Mouse (Mus musculus) bone marrow, adult 2 months (tissue): Measurements from ENCODE around the gene Enah. TPM values are rescaled to one million over a fixed set of nuclear protein-coding genes. Genes with fewer than 3 reads are reported as not detected.

Source experiments
- H3K27ac ChIP-seq: fragments of 200-500 bp; 2 replicates; pipeline ENCODE4 v1.5.1; 2012; ENCODE audit warnings: low read depth, mild to moderate bottlenecking, control low read depth, inconsistent platforms, low read length; ENCODE audit not compliant: control insufficient read depth, poor library complexity, insufficient read depth
- H3K4me1 ChIP-seq: fragments of 200-500 bp; 2 replicates; pipeline ENCODE4 v1.6.1; 2011; ENCODE audit warnings: low read length; ENCODE audit not compliant: control insufficient read depth, insufficient read depth
- H3K4me3 ChIP-seq: fragments of 200-500 bp; replicated peaks from 2 replicates; pipeline ENCODE3; 2011; ENCODE audit warnings: mild to moderate bottlenecking, low read depth, low read length, control low read depth; ENCODE audit not compliant: control insufficient read depth
- CTCF ChIP-seq: fragments of 200-500 bp; IDR thresholded peaks from 2 replicates; pipeline ENCODE4 v1.5.1; 2011; ENCODE audit warnings: low read length, control low read depth; ENCODE audit not compliant: control insufficient read depth, insufficient read depth
- POLR2A ChIP-seq: fragments of 200-500 bp; IDR thresholded peaks from 2 replicates; pipeline ENCODE4 v1.6.1; 2011; ENCODE audit warnings: low read depth, mild to moderate bottlenecking, control low read depth, low read length, borderline replicate concordance; ENCODE audit not compliant: control insufficient read depth
- WGBS: fragments of 180-500 bp; shearing (Covaris S2); methylation state at CpG from one replicate; pipeline ENCODE4 v1.1.7; 2018; 5-methylcytosine and 5-hydroxymethylcytosine counted together
- polyA plus RNA-seq: library from polyadenylated mRNA; stranded (reverse); fragments of >200 nt; gene quantifications from 2 replicates; pipeline ENCODE4 v1.2.4, GENCODE M21; 2011; ENCODE audit warnings: low replicate concordance; ENCODE audit not compliant: missing spikeins, insufficient read depth, insufficient read length

The Enah gene
- polyA plus RNA-seq, 1 experiment, result 20.3 TPM

DNA sequence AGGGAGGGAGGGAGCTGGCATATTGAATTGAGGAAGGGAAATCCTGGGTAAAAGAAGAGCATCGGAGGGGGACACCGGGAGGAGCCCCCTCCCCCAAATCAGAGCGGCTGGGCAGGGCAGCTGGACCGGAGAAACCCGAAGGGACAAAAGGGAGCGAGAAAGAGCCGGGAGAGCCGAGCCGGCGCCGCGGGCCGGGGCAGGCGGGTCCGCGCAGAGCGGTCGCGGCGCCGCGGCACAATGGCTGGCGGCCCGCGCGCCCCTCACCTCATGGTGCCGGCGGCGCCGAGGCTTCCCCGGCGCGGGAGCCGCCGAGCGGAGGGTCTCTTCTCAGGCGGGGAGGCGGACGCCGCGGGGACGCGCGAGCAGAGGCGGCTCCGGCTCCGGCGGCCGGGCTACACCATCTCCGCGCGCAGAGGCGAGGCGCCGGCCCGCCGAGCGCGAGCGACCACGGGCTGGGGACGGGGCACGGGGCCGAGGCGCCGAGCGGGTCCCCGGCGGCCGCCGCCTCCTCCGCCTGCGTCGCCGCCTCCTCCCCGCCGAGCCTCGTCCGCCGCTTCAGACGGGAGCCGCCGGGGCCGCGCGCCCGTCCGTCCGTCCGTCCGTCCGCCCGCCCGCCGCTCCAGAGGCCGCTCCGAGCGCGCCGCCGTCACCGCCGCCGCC lies 394 bp downstream of the Enah start:
- TF ChIP-seq POLR2A (no peak), CTCF (no peak)
- 4% methylated on average over 101 of the region's 104 CpGs for WGBS
- Histone ChIP-seq H3K4me3 (peak overlapping the region; percentile 9), H3K4me1 (no peaks in the 10 kb centered on the region), H3K27ac (no peak overlapping the region; the same call in 1 of the 2 replicates)

DNA sequence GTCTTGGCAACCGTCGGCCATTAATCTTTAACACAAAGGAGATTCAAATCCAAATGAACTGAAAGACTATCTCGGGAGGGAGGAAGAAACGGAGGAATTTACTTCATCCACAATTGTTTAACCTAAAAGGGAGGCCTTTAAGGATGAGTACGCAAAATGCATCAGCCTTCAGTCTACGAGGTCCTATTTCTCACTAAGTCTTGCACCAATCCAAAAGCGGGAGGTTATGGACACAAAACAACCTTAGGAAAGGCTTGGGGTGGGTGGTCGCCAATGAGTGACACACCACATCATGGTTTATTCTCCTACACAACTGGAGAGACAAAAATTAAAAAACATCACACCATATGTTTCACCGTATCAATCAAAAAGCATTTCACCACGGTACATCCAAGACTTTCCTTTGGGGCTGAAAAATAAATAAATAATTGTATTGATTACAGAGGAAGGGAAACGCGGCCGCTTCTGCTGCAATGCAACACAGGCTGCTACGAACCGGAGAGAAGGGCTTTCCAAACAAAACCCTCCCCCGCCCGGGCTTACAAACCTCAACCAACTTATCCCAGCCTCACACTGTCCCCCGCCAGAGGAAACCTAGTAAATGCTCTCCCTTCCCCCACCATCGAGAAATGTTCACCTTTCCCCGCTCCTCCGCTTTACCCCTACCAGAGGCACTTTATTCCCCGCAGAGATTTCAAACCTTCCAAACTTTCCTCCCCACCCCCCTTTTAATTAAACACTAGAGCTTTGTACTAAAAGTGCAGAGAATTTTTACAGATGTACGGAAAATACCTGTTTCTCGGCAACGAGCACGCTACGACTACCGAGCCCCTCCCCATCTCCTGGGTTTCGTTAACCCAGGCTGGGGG lies 1.2 kb downstream of the Enah start:
- H3K27ac ChIP-seq, result no peak overlapping the region
- no peaks in the 10 kb centered on the region for H3K4me1 ChIP-seq
- peak overlapping the region; percentile 9 for H3K4me3 ChIP-seq
- TF ChIP-seq CTCF, result no peak
- no peak for TF ChIP-seq POLR2A
- WGBS, result 4% methylated on average over 29 of the region's 29 CpGs

DNA sequence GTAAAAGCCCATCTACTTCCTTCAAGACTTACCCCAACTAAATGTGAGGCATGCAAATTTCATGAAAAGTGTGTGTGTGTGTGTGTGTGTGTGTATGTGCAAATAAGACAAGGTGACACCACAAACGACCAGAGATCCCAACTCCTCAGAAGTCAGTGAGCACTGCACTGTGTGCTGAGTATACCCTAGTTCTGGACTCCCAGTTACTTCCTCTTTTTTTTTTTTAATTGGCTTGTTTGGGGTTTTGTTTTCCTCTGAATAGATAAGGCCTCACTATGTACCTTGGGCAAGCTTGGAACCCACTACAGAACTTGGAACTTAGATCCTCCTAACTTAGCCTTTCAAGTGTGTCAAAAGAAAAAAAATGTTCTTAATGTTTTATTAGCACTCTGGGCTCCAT lies 14.0 kb downstream of the Enah start:
- no peak for TF ChIP-seq CTCF
- no peak for TF ChIP-seq POLR2A
- H3K27ac ChIP-seq, result no peak overlapping the region
- 0% methylated on average over 1 of the region's 1 CpGs for WGBS
- no peaks in the 10 kb centered on the region for H3K4me1 ChIP-seq
- no peak overlapping the region for H3K4me3 ChIP-seq

DNA sequence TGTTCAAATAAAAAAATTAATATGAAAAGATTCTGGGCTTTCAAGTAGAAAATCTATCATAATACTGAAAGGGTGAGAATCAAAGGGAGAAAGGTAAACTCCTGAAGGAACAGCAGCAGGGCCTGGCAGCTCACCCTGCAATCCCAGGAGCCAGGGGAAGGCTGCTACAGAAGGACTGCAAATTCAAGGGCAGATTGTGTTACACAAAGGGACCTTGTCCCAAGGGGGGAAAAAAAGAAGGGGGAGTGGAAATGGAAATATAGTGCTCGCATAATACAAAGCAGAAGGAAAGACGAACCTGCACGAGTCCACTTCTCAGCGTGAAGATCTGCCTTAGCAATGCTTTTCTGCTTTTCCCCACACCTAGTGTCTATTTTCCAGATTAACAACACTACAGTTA lies 21.1 kb downstream of the Enah start:
- Histone ChIP-seq H3K4me3 (no peak overlapping the region), H3K27ac (no peak overlapping the region), H3K4me1 (no peaks in the 10 kb centered on the region)
- 88% methylated on average over 4 of the region's 4 CpGs for WGBS
- TF ChIP-seq CTCF, result no peak
- TF ChIP-seq POLR2A, result no peak

DNA sequence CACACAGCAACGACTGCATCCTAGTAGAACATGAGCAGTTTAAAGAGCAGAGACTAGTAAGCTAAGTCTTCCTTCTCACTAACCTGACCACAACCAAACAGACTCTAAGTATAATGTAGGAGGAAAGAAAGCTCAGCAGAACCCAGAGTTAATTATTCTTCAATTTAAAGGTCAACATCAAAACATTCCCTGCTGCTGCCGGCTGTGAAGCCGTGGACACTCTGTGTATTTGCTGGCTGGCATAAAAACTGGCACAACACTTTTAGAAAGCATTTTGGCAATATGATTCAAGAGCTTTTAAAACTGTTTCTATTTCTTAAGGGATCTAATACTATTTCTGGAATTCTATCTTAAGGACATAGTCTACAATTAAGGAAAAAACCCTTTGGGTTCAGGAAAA lies 22.0 kb downstream of the Enah start:
- Histone ChIP-seq H3K27ac (no peak overlapping the region), H3K4me1 (no peaks in the 10 kb centered on the region), H3K4me3 (no peak overlapping the region)
- 85% methylated on average over 3 of the region's 3 CpGs for WGBS
- TF ChIP-seq POLR2A (no peak), CTCF (no peak)

GRCm38 (mm10) chr1:181993597-181993996 lies 26.2 kb downstream of the Enah start:
- H3K4me3 ChIP-seq, result no peak overlapping the region
- no peaks in the 10 kb centered on the region for H3K4me1 ChIP-seq
- no peak overlapping the region for H3K27ac ChIP-seq
- no peak for TF ChIP-seq POLR2A
- no peak for TF ChIP-seq CTCF
- 68% methylated on average over 5 of the region's 5 CpGs for WGBS

DNA sequence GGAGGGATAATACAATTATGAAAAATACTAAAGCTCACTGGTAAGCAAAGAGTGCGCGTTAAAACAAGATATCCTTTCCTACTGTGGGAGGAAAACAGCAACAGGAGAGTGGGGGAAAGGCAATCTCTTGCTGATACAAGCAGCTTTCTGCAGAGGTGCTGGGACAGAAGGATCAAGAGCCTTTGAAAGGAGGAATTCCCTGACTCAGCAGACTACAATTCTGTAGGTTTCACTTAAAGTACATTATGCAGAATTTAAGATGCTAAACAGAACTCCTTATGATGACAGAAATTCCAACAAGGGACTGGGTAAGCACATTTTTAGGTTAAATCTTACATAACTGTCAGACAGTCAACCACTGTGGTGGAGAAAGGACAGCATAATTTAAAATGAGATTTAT lies 31.4 kb downstream of the Enah start:
- no peak for TF ChIP-seq POLR2A
- Histone ChIP-seq H3K4me1 (no peaks in the 10 kb centered on the region), H3K27ac (no peak overlapping the region), H3K4me3 (no peak overlapping the region)
- WGBS, result 88% methylated on average over 2 of the region's 2 CpGs

DNA sequence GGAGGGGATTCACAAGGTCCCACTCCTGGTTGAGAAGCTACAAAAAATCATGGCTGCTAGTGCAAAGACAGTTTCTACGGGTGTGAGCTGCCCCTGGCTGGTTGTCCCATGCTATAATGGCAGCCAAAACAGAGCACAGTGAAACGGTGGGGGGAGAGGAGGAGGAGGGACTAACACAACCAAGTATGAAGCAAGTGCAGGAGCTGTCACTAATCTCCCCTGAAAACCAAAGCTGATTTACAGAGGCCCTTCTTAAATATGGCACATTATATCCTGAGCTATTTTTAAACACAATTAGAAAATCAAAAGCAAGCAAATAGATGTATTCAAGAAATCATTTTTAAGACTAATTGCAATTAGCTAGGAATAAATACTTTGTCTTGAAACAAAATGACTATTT lies 32.6 kb downstream of the Enah start:
- Histone ChIP-seq H3K4me1 (no peaks in the 10 kb centered on the region), H3K27ac (no peak overlapping the region), H3K4me3 (no peak overlapping the region)
- TF ChIP-seq POLR2A (no peak), CTCF (no peak)
- WGBS, result 46% methylated on average over 2 of the region's 2 CpGs
